Mouse (Mus musculus): ENCODE measurements around the gene Aloxe3. TPM values are rescaled to one million over a fixed set of nuclear protein-coding genes. Genes with fewer than 3 reads are reported as not detected.

Gene Aloxe3
- polyA plus RNA-seq, 1 experiment from 2014 or later = 20.2 TPM

DNA sequence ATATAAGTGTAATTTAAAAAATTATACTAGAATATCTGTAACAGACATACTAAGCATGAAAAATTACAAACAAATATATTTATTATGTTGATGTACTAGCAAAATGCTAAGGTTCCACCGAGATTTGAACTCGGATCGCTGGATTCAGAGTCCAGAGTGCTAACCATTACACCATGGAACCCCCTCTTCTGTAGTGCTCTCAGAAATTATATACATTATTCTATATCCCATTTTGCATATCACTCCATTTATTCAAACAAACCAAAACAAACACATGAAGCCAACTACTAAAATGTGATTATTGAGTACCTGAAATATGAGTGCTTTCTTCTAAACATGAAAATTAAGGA is 1.2 kb upstream of the Aloxe3 start:
- H3K4me3 ChIP-seq (ENCODE audit: low read depth, low read length) = no peak overlapping the region

GRCm38 (mm10) chr11:69125041-69125851 is 450 bp upstream of the Aloxe3 start:
- H3K4me2 ChIP-seq (replicated peaks; ENCODE audit: low read depth) = peak overlapping the region; percentile 65
- under 1% methylated on average over 24 of the region's 24 CpGs for WGBS
- DNase-seq (ENCODE audit: low spot score) (peak; percentile 79), ATAC-seq (ENCODE audit: low FRiP score, low TSS enrichment) (peak; percentile 46)
- peak overlapping the region; percentile 35 for H3K9ac ChIP-seq (ENCODE audit: low read length)
- peaks cover under 1% of the 10 kb centered on the region; the same call in 1 of the 2 replicates for H3K4me1 ChIP-seq (replicated peaks; ENCODE audit: control insufficient read depth, insufficient read depth)
- peak overlapping the region; percentile 37 for H3K4me3 ChIP-seq (ENCODE audit: low read depth, low read length)
- no peaks in the 10 kb centered on the region for H3K9me3 ChIP-seq (ENCODE audit: control insufficient read depth, low read length)
- TF ChIP-seq EP300 (optimal IDR thresholded peaks at IDR 0.05) (no peak), CTCF (IDR thresholded peaks at IDR 0.05; ENCODE audit: low read depth) (peak; percentile 73)
- H3K27ac ChIP-seq (replicated peaks) = peak overlapping the region; percentile 74
- no peaks in the 10 kb centered on the region for H3K36me3 ChIP-seq (ENCODE audit: control insufficient read depth, insufficient read depth, low read length)
- H3K27me3 ChIP-seq (ENCODE audit: control insufficient read depth, insufficient read depth, low read length) = no peaks in the 10 kb centered on the region

More for the DNA sequence above, 1.2 kb upstream of the Aloxe3 start:
- under 1% methylated on average over 3 of the region's 3 CpGs for WGBS
- Histone ChIP-seq H3K9ac (ENCODE audit: low read length) (no peak overlapping the region), H3K9me3 (ENCODE audit: control insufficient read depth, low read length) (no peaks in the 10 kb centered on the region), H3K27me3 (ENCODE audit: control insufficient read depth, insufficient read depth, low read length) (no peaks in the 10 kb centered on the region), H3K4me2 (replicated peaks; ENCODE audit: low read depth) (no peak overlapping the region), H3K36me3 (ENCODE audit: control insufficient read depth, insufficient read depth, low read length) (no peaks in the 10 kb centered on the region), H3K27ac (replicated peaks) (no peak overlapping the region), H3K4me1 (replicated peaks; ENCODE audit: control insufficient read depth, insufficient read depth) (peaks cover 2% of the 10 kb centered on the region; the same call in 1 of the 2 replicates)
- DNase-seq (ENCODE audit: low spot score) = peak; percentile 60
- TF ChIP-seq EP300 (optimal IDR thresholded peaks at IDR 0.05) (peak; percentile 12), CTCF (IDR thresholded peaks at IDR 0.05; ENCODE audit: low read depth) (no peak)
- ATAC-seq (ENCODE audit: low FRiP score, low TSS enrichment) = peak; percentile 21; the same call in 1 of the 2 replicates

DNA sequence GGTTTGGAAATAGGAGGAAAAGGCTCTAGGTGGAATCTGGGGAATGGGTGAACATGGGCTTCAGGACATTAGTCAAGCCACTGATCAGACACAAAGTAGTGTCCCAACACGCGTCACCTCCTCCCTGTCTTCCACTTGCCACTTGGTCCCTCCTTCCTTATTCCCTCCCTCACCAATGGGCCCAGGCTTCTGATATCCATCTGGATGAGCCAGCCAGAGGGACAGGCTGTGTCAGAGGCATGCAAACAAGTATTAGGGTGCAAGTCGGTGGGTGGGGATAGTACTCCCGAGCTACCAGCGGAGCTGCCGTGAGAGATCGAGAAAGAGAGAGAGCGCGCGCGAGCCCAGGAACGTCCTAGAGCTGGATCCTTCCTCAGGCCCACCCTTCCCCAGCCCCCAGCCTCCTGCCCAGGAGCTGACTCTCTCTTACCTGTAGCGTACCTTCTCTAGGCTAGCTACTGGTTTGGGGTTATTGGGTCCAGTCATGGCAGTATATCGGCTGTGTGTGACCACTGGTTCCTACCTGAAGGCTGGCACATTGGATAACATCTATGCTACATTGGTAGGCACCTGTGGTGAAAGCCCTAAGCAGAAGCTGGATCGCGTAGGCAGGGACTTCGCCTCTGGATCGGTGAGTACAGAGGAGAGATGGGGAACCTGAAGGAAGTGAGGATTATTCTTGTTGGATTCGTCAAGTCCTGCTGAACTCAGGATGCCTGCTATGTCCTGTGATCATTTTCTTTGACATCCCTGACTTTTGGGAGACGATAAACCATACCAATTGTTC is 416 bp downstream of the Aloxe3 start:
- Histone ChIP-seq H3K4me1 (replicated peaks; ENCODE audit: control insufficient read depth, insufficient read depth) (no peaks in the 10 kb centered on the region), H3K4me2 (replicated peaks; ENCODE audit: low read depth) (peak overlapping the region; percentile 65), H3K9me3 (ENCODE audit: control insufficient read depth, low read length) (no peaks in the 10 kb centered on the region), H3K4me3 (ENCODE audit: low read depth, low read length) (peak overlapping the region; percentile 37), H3K9ac (ENCODE audit: low read length) (peak overlapping the region; percentile 35; the same call in 1 of the 2 replicates), H3K27me3 (ENCODE audit: control insufficient read depth, insufficient read depth, low read length) (no peaks in the 10 kb centered on the region), H3K36me3 (ENCODE audit: control insufficient read depth, insufficient read depth, low read length) (no peaks in the 10 kb centered on the region), H3K27ac (replicated peaks) (peak overlapping the region; percentile 74)
- ATAC-seq (ENCODE audit: low FRiP score, low TSS enrichment) = no peak
- no peak for TF ChIP-seq EP300 (optimal IDR thresholded peaks at IDR 0.05)
- TF ChIP-seq CTCF (IDR thresholded peaks at IDR 0.05; ENCODE audit: low read depth) = 0 out of 2 replicates have a peak, but pooled peaks have one; percentile 5
- 13% methylated on average over 18 of the region's 20 CpGs for WGBS
- DNase-seq (ENCODE audit: low spot score) = no peak

DNA sequence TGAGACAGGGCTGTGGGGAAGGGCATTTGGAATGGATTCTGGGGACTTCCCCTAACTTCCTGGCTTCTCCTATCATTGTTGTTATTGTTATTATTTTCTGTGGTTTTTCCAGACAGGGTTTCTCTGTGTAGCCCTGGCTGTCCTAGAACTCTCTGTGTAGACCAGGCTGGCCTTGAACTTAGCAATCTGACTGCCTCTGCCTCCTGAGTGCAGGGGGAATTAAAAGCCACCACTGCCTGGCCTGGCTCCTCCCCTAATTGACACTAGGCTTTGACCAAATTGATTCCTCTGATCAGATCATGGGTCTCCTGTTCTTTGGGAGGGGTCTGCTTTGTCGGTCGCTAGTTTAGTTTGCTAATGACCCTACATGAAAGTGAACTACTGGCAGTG is 1.0 kb downstream of the Aloxe3 start:
- H3K27me3 ChIP-seq (ENCODE audit: control insufficient read depth, insufficient read depth, low read length) = no peaks in the 10 kb centered on the region
- H3K4me3 ChIP-seq (ENCODE audit: low read depth, low read length) = 0 out of 2 replicates have a peak overlapping the region, but pooled peaks have one; percentile 37
- no peaks in the 10 kb centered on the region for H3K9me3 ChIP-seq (ENCODE audit: control insufficient read depth, low read length)
- H3K27ac ChIP-seq (replicated peaks) = peak overlapping the region; percentile 74; the same call in 1 of the 2 replicates
- no peak for DNase-seq (ENCODE audit: low spot score)
- TF ChIP-seq EP300 (optimal IDR thresholded peaks at IDR 0.05) (no peak), CTCF (IDR thresholded peaks at IDR 0.05; ENCODE audit: low read depth) (no peak)
- H3K9ac ChIP-seq (ENCODE audit: low read length) = 0 out of 2 replicates have a peak overlapping the region, but pooled peaks have one; percentile 35
- 67% methylated on average over 2 of the region's 2 CpGs for WGBS
- no peaks in the 10 kb centered on the region for H3K4me1 ChIP-seq (replicated peaks; ENCODE audit: control insufficient read depth, insufficient read depth)
- H3K36me3 ChIP-seq (ENCODE audit: control insufficient read depth, insufficient read depth, low read length) = no peaks in the 10 kb centered on the region
- no peak for ATAC-seq (ENCODE audit: low FRiP score, low TSS enrichment)
- peak overlapping the region; percentile 65; the same call in 1 of the 2 replicates for H3K4me2 ChIP-seq (replicated peaks; ENCODE audit: low read depth)

DNA sequence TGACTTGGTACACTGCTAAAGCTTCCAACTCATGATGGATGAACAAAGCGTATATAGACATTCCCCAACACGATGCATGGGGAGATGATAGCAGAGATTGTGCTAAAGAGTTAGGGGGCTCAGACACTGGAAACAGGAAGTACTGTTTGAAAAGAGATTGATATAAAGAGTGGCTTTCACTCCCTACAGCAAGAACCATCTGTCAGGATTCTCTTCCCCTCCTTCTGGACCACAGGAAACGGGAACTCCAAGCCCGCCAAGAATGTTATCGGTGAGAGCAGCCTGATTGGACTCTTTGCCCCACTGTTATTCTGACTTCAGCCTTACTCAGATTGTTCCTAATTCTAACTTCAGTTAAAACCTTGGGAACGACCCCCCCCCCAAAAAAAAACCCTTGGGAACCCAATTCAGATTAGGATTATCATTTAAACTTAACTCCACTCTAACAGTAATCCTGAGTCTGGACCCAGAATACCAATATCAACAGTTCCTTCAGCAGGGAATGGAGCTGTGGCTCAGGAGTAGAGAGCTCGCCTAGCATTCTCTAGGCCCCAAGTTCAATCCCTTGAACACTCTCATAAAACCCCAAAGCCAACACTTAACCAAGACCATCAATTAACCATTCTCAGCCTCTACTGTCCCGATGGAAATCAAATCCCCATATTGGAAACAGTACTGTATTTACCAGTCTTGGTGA is 2.9 kb downstream of the Aloxe3 start:
- Histone ChIP-seq H3K9me3 (ENCODE audit: control insufficient read depth, low read length) (no peaks in the 10 kb centered on the region), H3K4me2 (replicated peaks; ENCODE audit: low read depth) (no peak overlapping the region), H3K27me3 (ENCODE audit: control insufficient read depth, insufficient read depth, low read length) (no peaks in the 10 kb centered on the region), H3K27ac (replicated peaks) (no peak overlapping the region), H3K4me3 (ENCODE audit: low read depth, low read length) (no peak overlapping the region), H3K9ac (ENCODE audit: low read length) (no peak overlapping the region), H3K36me3 (ENCODE audit: control insufficient read depth, insufficient read depth, low read length) (no peaks in the 10 kb centered on the region), H3K4me1 (replicated peaks; ENCODE audit: control insufficient read depth, insufficient read depth) (no peaks in the 10 kb centered on the region)
- DNase-seq (ENCODE audit: low spot score) = no peak
- WGBS = 69% methylated on average over 8 of the region's 8 CpGs
- no peak for ATAC-seq (ENCODE audit: low FRiP score, low TSS enrichment)
- TF ChIP-seq CTCF (IDR thresholded peaks at IDR 0.05; ENCODE audit: low read depth) = no peak
- TF ChIP-seq EP300 (optimal IDR thresholded peaks at IDR 0.05) = no peak
